In genomic region chr14:40885225-40885624, GRCm38 (mm10) we compare ENCODE assay signal across 10 mouse cellular contexts. TPM values are rescaled to one million over a fixed set of nuclear protein-coding genes. Genes with fewer than 3 reads are reported as not detected.
DNase-seq lines count a peak whose midpoint lies in the region; ATAC-seq and TF ChIP-seq lines count a peak whose summit lies in the region.
"Had no signal": no experiment of that assay in that cellular context is flagged by ENCODE, and none has a peak within 500 bp of the region (broad histone marks: within the 10 kb centered on the region; RNA-seq: fewer than 3 reads in every experiment).

No protein-coding gene starts in this region.

- DNase-seq in heart, adult 8-10 months (ENCODE audit: low spot score): no peak
- peak; percentile 18 for DNase-seq in 416B (ENCODE audit: low read depth)
- no peak for DNase-seq in Patski (ENCODE audit: low read depth, low spot score)
- DNase-seq in hindbrain, embryonic 10.5 days (ENCODE audit: low spot score): no peak
- DNase-seq in liver, postnatal 0 days: no peak

- no peaks in the 10 kb centered on the region for H3K27me3 ChIP-seq in heart, embryonic 13.5 days (replicated peaks)
- H3K27me3 ChIP-seq in Patski: peaks cover 3% of the 10 kb centered on the region
- H3K27me3 ChIP-seq in lung, embryonic 15.5 days: no peaks in the 10 kb centered on the region
- H3K27me3 ChIP-seq in hindbrain, embryonic 10.5 days (ENCODE audit: insufficient read depth, poor library complexity, severe bottlenecking): no peaks in the 10 kb centered on the region
- no peaks in the 10 kb centered on the region for H3K27me3 ChIP-seq in liver, postnatal 0 days (ENCODE audit: insufficient read depth, low read length)
- H3K27me3 ChIP-seq: intestine, embryonic 15.5 days had no signal

- H3K4me2 ChIP-seq in heart, embryonic 13.5 days: peak overlapping the region; percentile 49
- H3K4me2 ChIP-seq in lung, embryonic 15.5 days: peak overlapping the region; percentile 17; the same call in 1 of the 2 replicates
- H3K4me2 ChIP-seq in liver, postnatal 0 days (ENCODE audit: low read depth, low read length): no peak overlapping the region
- H3K4me2 ChIP-seq: intestine, embryonic 15.5 days had no signal

- no peak for ATAC-seq in heart, embryonic 13.5 days (ENCODE audit: extremely low read depth, insufficient number of reproducible peaks, low FRiP score, low TSS enrichment)
- peak; percentile 97 for ATAC-seq in Patski
- ATAC-seq in lung, embryonic 15.5 days (ENCODE audit: borderline replicate concordance, extremely low read depth, low FRiP score, low TSS enrichment): peak; percentile 79
- no peak for ATAC-seq in liver, postnatal 0 days
- ATAC-seq: intestine, embryonic 15.5 days had no signal

- WGBS in heart, embryonic 13.5 days: 14% methylated on average over 4 of the region's 4 CpGs
- 6% methylated on average over 4 of the region's 4 CpGs for WGBS in lung, embryonic 15.5 days
- 32% methylated on average over 4 of the region's 4 CpGs for WGBS in hindbrain, embryonic 10.5 days
- 46% methylated on average over 4 of the region's 4 CpGs for WGBS in liver, postnatal 0 days (ENCODE audit: insufficient replicate concordance)

- H3K9ac ChIP-seq in heart, embryonic 13.5 days: no peak overlapping the region
- no peak overlapping the region for H3K9ac ChIP-seq in lung, embryonic 15.5 days
- no peak overlapping the region for H3K9ac ChIP-seq in liver, postnatal 0 days (replicated peaks)
- H3K9ac ChIP-seq: intestine, embryonic 15.5 days had no signal

- TF ChIP-seq CTCF in Patski (IDR thresholded peaks at IDR 0.05): no peak
- no peak for TF ChIP-seq CTCF in liver, postnatal 0 days (IDR thresholded peaks at IDR 0.05; ENCODE audit: low read depth)

- TF ChIP-seq EP300 in liver, postnatal 0 days (IDR thresholded peaks at IDR 0.05; ENCODE audit: low read depth): no peak

- POLR2A ChIA-PET in Patski (lab: Charles Lee): no interaction called here

- H3K9me3 ChIP-seq in heart, embryonic 13.5 days: no peaks in the 10 kb centered on the region
- no peaks in the 10 kb centered on the region for H3K9me3 ChIP-seq in lung, embryonic 15.5 days
- no peaks in the 10 kb centered on the region for H3K9me3 ChIP-seq in hindbrain, embryonic 10.5 days
- no peaks in the 10 kb centered on the region for H3K9me3 ChIP-seq in liver, postnatal 0 days (ENCODE audit: low read length)
- H3K9me3 ChIP-seq: intestine, embryonic 15.5 days had no signal

- H3K4me3 ChIP-seq in heart, embryonic 13.5 days: peak overlapping the region; percentile 8; the same call in 1 of the 2 replicates
- no peak overlapping the region for H3K4me3 ChIP-seq in lung, embryonic 15.5 days
- no peak overlapping the region for H3K4me3 ChIP-seq in hindbrain, embryonic 10.5 days
- no peak overlapping the region for H3K4me3 ChIP-seq in liver, postnatal 0 days (ENCODE audit: low read depth, low read length)
- H3K4me3 ChIP-seq: erythroblast, embryonic 14.5 days; intestine, embryonic 15.5 days had no signal

- CTCF ChIA-PET in Patski (lab: Charles Lee): interaction anchor here (0.7 to 1.5 kb wide), 2 partner anchors 15 to 55 kb away, joined by 3 read pairs; no protein-coding TSS in a partner anchor

- in situ Hi-C loops in Patski (cut with MboI; ENCODE audit: low pct_unique_long_range_greater_than_20kb): loop anchor here (25.0 kb wide), 1 partner anchor 848 kb away; no protein-coding TSS in a partner anchor

- peak overlapping the region; percentile 3; the same call in 1 of the 2 replicates for H3K27ac ChIP-seq in heart, embryonic 13.5 days (replicated peaks)
- peak overlapping the region; percentile 65 for H3K27ac ChIP-seq in lung, embryonic 15.5 days
- H3K27ac ChIP-seq in hindbrain, embryonic 10.5 days: no peak overlapping the region
- H3K27ac ChIP-seq in liver, postnatal 0 days (ENCODE audit: low read depth): no peak overlapping the region
- H3K27ac ChIP-seq: intestine, embryonic 15.5 days had no signal

- H3K36me3 ChIP-seq in heart, embryonic 13.5 days: no peaks in the 10 kb centered on the region
- no peaks in the 10 kb centered on the region for H3K36me3 ChIP-seq in lung, embryonic 15.5 days
- no peaks in the 10 kb centered on the region for H3K36me3 ChIP-seq in hindbrain, embryonic 10.5 days
- H3K36me3 ChIP-seq in liver, postnatal 0 days (replicated peaks; ENCODE audit: insufficient read depth, low read length): no peaks in the 10 kb centered on the region
- H3K36me3 ChIP-seq: intestine, embryonic 15.5 days had no signal

- H3K4me1 ChIP-seq in heart, embryonic 13.5 days: peaks cover 21% of the 10 kb centered on the region
- H3K4me1 ChIP-seq in lung, embryonic 15.5 days: 0 out of 2 replicates have a peak, but pooled peaks cover 5% of the 10 kb centered on the region
- H3K4me1 ChIP-seq in hindbrain, embryonic 10.5 days (replicated peaks): no peaks in the 10 kb centered on the region
- H3K4me1 ChIP-seq in liver, postnatal 0 days (ENCODE audit: insufficient read depth): no peaks in the 10 kb centered on the region
- H3K4me1 ChIP-seq: intestine, embryonic 15.5 days had no signal

RNA-seq across cellular contexts. Expression of gene Sh2d4b, which starts 7.8 kb away (rescaled TPM):
- 0.48 and 0.67 TPM in 2 replicates for polyA plus RNA-seq in heart, embryonic 13.5 days (2015; fragmentation: Nextera tagmentation; extraction: Ambion mirVana)
- total RNA-seq in heart, adult 8-10 months (2022): under 1 TPM; 0.53 to 0.80 (median 0.66) TPM
- 0.17 TPM for polyA plus RNA-seq in Patski (2021)
- 0.74 and 1.9 TPM in 2 replicates for polyA plus RNA-seq in lung, embryonic 15.5 days (2015; fragmentation: Nextera tagmentation; extraction: Ambion mirVana)
- 0.41 and 0.64 TPM in 2 replicates for polyA plus RNA-seq in hindbrain, embryonic 10.5 days (2016; fragmentation: Nextera tagmentation; extraction: Ambion mirVana)
- polyA plus RNA-seq in liver, postnatal 0 days (2015; fragmentation: Nextera tagmentation; extraction: Ambion mirVana): 0.05 and 0.13 TPM in 2 replicates
- polyA plus RNA-seq: liver, adult 2 months had no signal

Comparison
In these comparisons a context has a peak if more than half of its experiments do, and no peak if none do; other contexts are left out.
1. ATAC-seq: peak in Patski (single experiment) and lung, embryonic 15.5 days (single experiment); none in heart, embryonic 13.5 days (single experiment) and liver, postnatal 0 days (single experiment).
2. H3K27ac ChIP-seq: peak in heart, embryonic 13.5 days (single experiment) and lung, embryonic 15.5 days (single experiment); none in hindbrain, embryonic 10.5 days (single experiment) and liver, postnatal 0 days (single experiment).